Mouse (Mus musculus): ENCODE results near the gene Baiap2. TPM values are rescaled to one million over a fixed set of nuclear protein-coding genes. Genes with fewer than 3 reads are reported as not detected.

The Baiap2 gene
- polyA plus RNA-seq, 1 experiment = 229 TPM

GRCm38 (mm10) chr11:119967892-119968291, 25.3 kb downstream of the Baiap2 start:
- DNase-seq (ENCODE audit: extremely low spot score in 1 of 2, low spot score in 1 of 2) = no peak

- DNase-seq (ENCODE audit: extremely low spot score in 1 of 2, low spot score in 1 of 2) = no peak
Observed at GRCm38 (mm10) chr11:119970021-119970851, 27.7 kb downstream of the Baiap2 start.

- no peak for DNase-seq (ENCODE audit: extremely low spot score in 1 of 2, low spot score in 1 of 2)
Observed at GRCm38 (mm10) chr11:119973789-119974188, 31.2 kb downstream of the Baiap2 start.

- no peak for DNase-seq (ENCODE audit: extremely low spot score in 1 of 2, low spot score in 1 of 2)
Observed at GRCm38 (mm10) chr11:119975739-119976501, 33.4 kb downstream of the Baiap2 start.

- DNase-seq (ENCODE audit: extremely low spot score in 1 of 2, low spot score in 1 of 2) = no peak
Observed at GRCm38 (mm10) chr11:119978701-119979100, 36.1 kb downstream of the Baiap2 start.

GRCm38 (mm10) chr11:119979596-119980385, 37.2 kb downstream of the Baiap2 start:
- DNase-seq (ENCODE audit: extremely low spot score in 1 of 2, low spot score in 1 of 2) = no peak

- DNase-seq (ENCODE audit: extremely low spot score in 1 of 2, low spot score in 1 of 2) = no peak
Observed at GRCm38 (mm10) chr11:119981769-119982168, 39.2 kb downstream of the Baiap2 start.

- no peak for DNase-seq (ENCODE audit: extremely low spot score in 1 of 2, low spot score in 1 of 2)
Observed at GRCm38 (mm10) chr11:119982236-119982635, 39.7 kb downstream of the Baiap2 start.

GRCm38 (mm10) chr11:119983151-119983550, 40.6 kb downstream of the Baiap2 start:
- DNase-seq (ENCODE audit: extremely low spot score in 1 of 2, low spot score in 1 of 2) = no peak

GRCm38 (mm10) chr11:119986751-119987425, 44.3 kb downstream of the Baiap2 start:
- DNase-seq (ENCODE audit: extremely low spot score in 1 of 2, low spot score in 1 of 2) = no peak

- DNase-seq (ENCODE audit: extremely low spot score in 1 of 2, low spot score in 1 of 2) = no peak
Observed at GRCm38 (mm10) chr11:119987876-119988275, 45.3 kb downstream of the Baiap2 start.

- no peak for DNase-seq (ENCODE audit: extremely low spot score in 1 of 2, low spot score in 1 of 2)
Observed at GRCm38 (mm10) chr11:119988391-119988790, 45.8 kb downstream of the Baiap2 start.

- DNase-seq (ENCODE audit: extremely low spot score in 1 of 2, low spot score in 1 of 2) = peak; percentile 62 to 79
Observed at GRCm38 (mm10) chr11:119989115-119989564, 46.6 kb downstream of the Baiap2 start.

- peak; percentile 54 to 80 for DNase-seq (ENCODE audit: extremely low spot score in 1 of 2, low spot score in 1 of 2)
Observed at GRCm38 (mm10) chr11:119990658-119991337, 48.2 kb downstream of the Baiap2 start.

GRCm38 (mm10) chr11:119991338-119991678, 48.7 kb downstream of the Baiap2 start:
- peak; percentile 91 to 99 for DNase-seq (ENCODE audit: extremely low spot score in 1 of 2, low spot score in 1 of 2)

- no peak for DNase-seq (ENCODE audit: extremely low spot score in 1 of 2, low spot score in 1 of 2)
Observed at GRCm38 (mm10) chr11:119997351-119997750, 54.8 kb downstream of the Baiap2 start.

GRCm38 (mm10) chr11:120002041-120002440, 59.5 kb downstream of the Baiap2 start:
- DNase-seq (ENCODE audit: extremely low spot score in 1 of 2, low spot score in 1 of 2) = no peak

- no peak for DNase-seq (ENCODE audit: extremely low spot score in 1 of 2, low spot score in 1 of 2)
Observed at GRCm38 (mm10) chr11:120002634-120003220, 60.2 kb downstream of the Baiap2 start.

Measured in frontal cortex, adult 2 months (tissue).